In the genomic region with DNA sequence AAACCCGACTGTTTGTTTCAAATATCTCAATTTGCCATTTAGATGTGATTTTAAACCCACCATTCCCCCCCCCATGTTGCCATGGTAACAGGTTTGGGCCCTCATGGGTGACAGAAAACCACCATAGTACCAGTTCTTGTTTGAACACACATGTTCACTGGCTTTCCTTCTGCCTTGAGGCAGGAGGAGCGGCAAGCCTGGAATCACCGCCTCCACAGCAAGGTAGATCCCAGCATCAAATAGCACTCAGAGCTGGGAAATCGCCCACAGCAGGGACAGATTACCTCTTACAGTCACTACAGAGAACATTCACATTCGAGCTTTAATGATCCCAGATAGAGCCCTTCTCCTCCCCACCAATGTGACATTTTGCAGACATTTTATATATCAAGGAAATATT, we compare ENCODE assay signal across 15 mouse cellular contexts.
DNase-seq lines count a peak whose midpoint lies in the region; ATAC-seq and TF ChIP-seq lines count a peak whose summit lies in the region.
"Had no signal": no experiment of that assay in that cellular context is flagged by ENCODE, and none has a peak within 500 bp of the region (broad histone marks: within the 10 kb centered on the region; RNA-seq: fewer than 3 reads in every experiment).

No protein-coding gene starts in this region.

- no peak for TF ChIP-seq CTCF in forebrain, postnatal 0 days (IDR thresholded peaks at IDR 0.05; ENCODE audit: low read depth)

- ATAC-seq in forebrain, postnatal 0 days = peak; percentile 39
- peak; percentile 71 for ATAC-seq in neural tube, embryonic 13.5 days (ENCODE audit: low read depth)
- ATAC-seq: Patski had no signal

- H3K4me3 ChIP-seq in embryonic facial prominence, embryonic 10.5 days = no peak overlapping the region
- no peak overlapping the region for H3K4me3 ChIP-seq in forebrain, postnatal 0 days (ENCODE audit: low read depth, low read length)
- H3K4me3 ChIP-seq in neural tube, embryonic 13.5 days = no peak overlapping the region
- H3K4me3 ChIP-seq: limb, embryonic 15.5 days; lung, embryonic 15.5 days; stomach, embryonic 15.5 days had no signal

- DNase-seq in layer of hippocampus, postnatal 10 days (ENCODE audit: low spot score in 2 of 2) = peak; percentile 54 to 56
- no peak for DNase-seq in layer of hippocampus, adult 11-12 months (ENCODE audit: low spot score)
- peak; percentile 24 for DNase-seq in embryonic facial prominence, embryonic 10.5 days (ENCODE audit: low spot score)
- DNase-seq in forebrain, postnatal 0 days = peak; percentile 76
- DNase-seq in lung, postnatal 10 days = no peak
- no peak for DNase-seq in kidney, postnatal 10 days
- DNase-seq: adrenal gland, adult 2 months; heart, postnatal 14 days; kidney, adult 9 months had no signal

- no peak overlapping the region for H3K27ac ChIP-seq in embryonic facial prominence, embryonic 10.5 days (replicated peaks)
- H3K27ac ChIP-seq in forebrain, postnatal 0 days (ENCODE audit: low read depth, low read length) = peak overlapping the region; percentile 83
- H3K27ac ChIP-seq in neural tube, embryonic 13.5 days (replicated peaks) = peak overlapping the region; percentile 89
- H3K27ac ChIP-seq: limb, embryonic 15.5 days; lung, embryonic 15.5 days; stomach, embryonic 15.5 days had no signal

- peak overlapping the region; percentile 33; the same call in 1 of the 2 replicates for H3K4me2 ChIP-seq in forebrain, postnatal 0 days (ENCODE audit: low read depth)
- peak overlapping the region; percentile 25 for H3K4me2 ChIP-seq in neural tube, embryonic 13.5 days
- H3K4me2 ChIP-seq: limb, embryonic 15.5 days; lung, embryonic 15.5 days; stomach, embryonic 15.5 days had no signal

- no peaks in the 10 kb centered on the region for H3K9me3 ChIP-seq in embryonic facial prominence, embryonic 10.5 days
- H3K9me3 ChIP-seq in forebrain, postnatal 0 days (ENCODE audit: low read length) = no peaks in the 10 kb centered on the region
- no peaks in the 10 kb centered on the region for H3K9me3 ChIP-seq in neural tube, embryonic 13.5 days
- H3K9me3 ChIP-seq: limb, embryonic 15.5 days; lung, embryonic 15.5 days; stomach, embryonic 15.5 days had no signal

- WGBS in embryonic facial prominence, embryonic 10.5 days = 46% methylated on average over 5 of the region's 5 CpGs
- WGBS in forebrain, postnatal 0 days = 24% methylated on average over 5 of the region's 5 CpGs
- 26% methylated on average over 5 of the region's 5 CpGs for WGBS in neural tube, embryonic 13.5 days

- no peaks in the 10 kb centered on the region for H3K4me1 ChIP-seq in embryonic facial prominence, embryonic 10.5 days
- peaks cover 9% of the 10 kb centered on the region for H3K4me1 ChIP-seq in forebrain, postnatal 0 days (ENCODE audit: insufficient read depth)
- peaks cover 23% of the 10 kb centered on the region for H3K4me1 ChIP-seq in neural tube, embryonic 13.5 days (replicated peaks)
- H3K4me1 ChIP-seq: limb, embryonic 15.5 days; lung, embryonic 15.5 days; stomach, embryonic 15.5 days had no signal

- H3K27me3 ChIP-seq in embryonic facial prominence, embryonic 10.5 days (replicated peaks; ENCODE audit: low read depth, poor library complexity, severe bottlenecking) = no peaks in the 10 kb centered on the region
- no peaks in the 10 kb centered on the region for H3K27me3 ChIP-seq in forebrain, postnatal 0 days (ENCODE audit: insufficient read depth, low read length)
- no peaks in the 10 kb centered on the region for H3K27me3 ChIP-seq in neural tube, embryonic 13.5 days
- H3K27me3 ChIP-seq: CH12.LX; limb, embryonic 15.5 days; lung, embryonic 15.5 days; stomach, embryonic 15.5 days had no signal

- H3K9ac ChIP-seq in forebrain, postnatal 0 days = no peak overlapping the region
- no peak overlapping the region for H3K9ac ChIP-seq in neural tube, embryonic 13.5 days
- H3K9ac ChIP-seq: limb, embryonic 15.5 days; lung, embryonic 15.5 days; stomach, embryonic 15.5 days had no signal

- H3K36me3 ChIP-seq in embryonic facial prominence, embryonic 10.5 days (replicated peaks) = no peaks in the 10 kb centered on the region
- no peaks in the 10 kb centered on the region for H3K36me3 ChIP-seq in forebrain, postnatal 0 days (ENCODE audit: insufficient read depth)
- H3K36me3 ChIP-seq in neural tube, embryonic 13.5 days = no peaks in the 10 kb centered on the region
- H3K36me3 ChIP-seq: limb, embryonic 15.5 days; lung, embryonic 15.5 days; stomach, embryonic 15.5 days had no signal

Comparison
In these comparisons a context has a peak if more than half of its experiments do, and no peak if none do; other contexts are left out.
1. DNase-seq: peak in layer of hippocampus, postnatal 10 days (2 of 2), embryonic facial prominence, embryonic 10.5 days (single experiment) and forebrain, postnatal 0 days (single experiment); none in layer of hippocampus, adult 11-12 months (single experiment), lung, postnatal 10 days (single experiment) and kidney, postnatal 10 days (single experiment).